Mouse (Mus musculus) forebrain, embryonic 12.5 days (tissue): ENCODE data around the gene Slc52a3. TPM values are rescaled to one million over a fixed set of nuclear protein-coding genes. Genes with fewer than 3 reads are reported as not detected.

Source experiments
- ATAC-seq: fragments of 200-750 bp; cut with Nextera tagmentation; 2 replicates; pipeline ENCODE4 v1.8.0; 2017; ENCODE audit warnings: moderate TSS enrichment; ENCODE audit not compliant: low FRiP score
- H3K27ac ChIP-seq: fragments of 300-500 bp; sonication (generic); 2 replicates; pipeline ENCODE4 v1.5.1; 2016; ENCODE audit warnings: mild to moderate bottlenecking
- H3K27me3 ChIP-seq: fragments of 300-500 bp; sonication (generic); 2 replicates; pipeline ENCODE4 v1.6.1; 2016; ENCODE audit warnings: mild to moderate bottlenecking
- H3K36me3 ChIP-seq: fragments of 300-500 bp; sonication (generic); replicated peaks from 2 replicates; pipeline ENCODE4 v1.6.1; 2016; ENCODE audit warnings: mild to moderate bottlenecking
- H3K4me1 ChIP-seq: fragments of 300-500 bp; sonication (generic); 2 replicates; pipeline ENCODE4 v1.6.1; 2016
- H3K4me2 ChIP-seq: fragments of 300-500 bp; sonication (generic); 2 replicates; pipeline ENCODE4 v1.6.1; 2016; ENCODE audit warnings: mild to moderate bottlenecking, moderate library complexity
- H3K4me3 ChIP-seq: fragments of 300-500 bp; sonication (generic); replicated peaks from 2 replicates; pipeline ENCODE4 v1.5.1; 2016; ENCODE audit warnings: mild to moderate bottlenecking
- H3K9ac ChIP-seq: fragments of 300-500 bp; sonication (generic); 2 replicates; pipeline ENCODE4 v1.6.1; 2016; ENCODE audit warnings: mild to moderate bottlenecking
- H3K9me3 ChIP-seq: fragments of 300-500 bp; sonication (generic); 2 replicates; pipeline ENCODE4 v1.6.1; 2016
- WGBS: fragments of 180-500 bp; shearing (Covaris S2); methylation state at CpG from one replicate; pipeline ENCODE4 v1.1.7; 2016; 5-methylcytosine and 5-hydroxymethylcytosine counted together
- polyA plus RNA-seq: library from polyadenylated mRNA; unstranded; fragments of >200 nt; fragmentation: Nextera tagmentation; extraction: Ambion mirVana; gene quantifications from 2 replicates; pipeline ENCODE4 v1.2.1, GENCODE M21; 2016

The Slc52a3 gene
- polyA plus RNA-seq: 0.54 and 0.78 TPM in 2 replicates

- peaks cover 72% of the 10 kb centered on the region for H3K27me3 ChIP-seq
- H3K9ac ChIP-seq: no peak within 1 kb of the TSS
- ATAC-seq: peak; percentile 50; the same call in 1 of the 2 replicates
- no peak within 1 kb of the TSS for H3K27ac ChIP-seq
- H3K4me1 ChIP-seq: peaks cover 16% of the 10 kb centered on the region
- no peaks in the 10 kb centered on the region for H3K36me3 ChIP-seq
- H3K4me3 ChIP-seq: no peak within 1 kb of the TSS; the same call in 1 of the 2 replicates
- no peaks in the 10 kb centered on the region for H3K9me3 ChIP-seq
- 6% methylated on average over 35 of the region's 35 CpGs for WGBS
- 0 out of 2 replicates have a peak within 1 kb of the TSS, but pooled peaks have one; percentile 13 for H3K4me2 ChIP-seq
Measured at GRCm38 (mm10) chr2:151996229-151997189, at the start of gene Slc52a3. Gene Slc52a3, plus strand, starts transcription at chr2:151996511.

- 95% methylated on average over 2 of the region's 2 CpGs for WGBS
- ATAC-seq: no peak
- Histone ChIP-seq H3K27me3 (0 out of 2 replicates have a peak, but pooled peaks cover 4% of the 10 kb centered on the region), H3K9ac (no peak overlapping the region), H3K4me1 (no peaks in the 10 kb centered on the region), H3K36me3 (no peaks in the 10 kb centered on the region), H3K27ac (no peak overlapping the region), H3K4me2 (no peak overlapping the region), H3K4me3 (no peak overlapping the region), H3K9me3 (no peaks in the 10 kb centered on the region)
Measured at GRCm38 (mm10) chr2:151947617-151948016, 48.7 kb upstream of the Slc52a3 start.

GRCm38 (mm10) chr2:151948311-151948710 lies 48.0 kb upstream of the Slc52a3 start:
- Histone ChIP-seq H3K4me3 (no peak overlapping the region), H3K4me2 (no peak overlapping the region), H3K4me1 (no peaks in the 10 kb centered on the region), H3K27ac (no peak overlapping the region), H3K27me3 (no peaks in the 10 kb centered on the region), H3K9me3 (no peaks in the 10 kb centered on the region), H3K9ac (no peak overlapping the region), H3K36me3 (no peaks in the 10 kb centered on the region)
- WGBS: 89% methylated on average over 7 of the region's 7 CpGs
- ATAC-seq: no peak

GRCm38 (mm10) chr2:151949082-151949774 lies 47.1 kb upstream of the Slc52a3 start:
- H3K4me1 ChIP-seq: no peaks in the 10 kb centered on the region
- no peak for ATAC-seq
- H3K4me3 ChIP-seq: no peak overlapping the region
- 59% methylated on average over 2 of the region's 2 CpGs for WGBS
- H3K36me3 ChIP-seq: no peaks in the 10 kb centered on the region
- H3K9ac ChIP-seq: no peak overlapping the region
- no peak overlapping the region for H3K4me2 ChIP-seq
- H3K27me3 ChIP-seq: no peaks in the 10 kb centered on the region
- H3K27ac ChIP-seq: no peak overlapping the region
- no peaks in the 10 kb centered on the region for H3K9me3 ChIP-seq

GRCm38 (mm10) chr2:151953665-151954064 lies 42.6 kb upstream of the Slc52a3 start:
- H3K36me3 ChIP-seq: no peaks in the 10 kb centered on the region

GRCm38 (mm10) chr2:151956500-151957137 lies 39.7 kb upstream of the Slc52a3 start:
- ATAC-seq: no peak
- H3K27ac ChIP-seq: no peak overlapping the region
- H3K9me3 ChIP-seq: no peaks in the 10 kb centered on the region
- peaks cover 7% of the 10 kb centered on the region for H3K4me1 ChIP-seq
- no peak overlapping the region for H3K9ac ChIP-seq
- H3K36me3 ChIP-seq: no peaks in the 10 kb centered on the region
- 87% methylated on average over 4 of the region's 4 CpGs for WGBS
- H3K4me3 ChIP-seq: no peak overlapping the region
- H3K4me2 ChIP-seq: no peak overlapping the region
- H3K27me3 ChIP-seq: no peaks in the 10 kb centered on the region

More at GRCm38 (mm10) chr2:151953665-151954064, 42.6 kb upstream of the Slc52a3 start:
- Histone ChIP-seq H3K9ac (no peak overlapping the region), H3K9me3 (no peaks in the 10 kb centered on the region), H3K4me1 (no peaks in the 10 kb centered on the region; the same call in 1 of the 2 replicates), H3K4me3 (no peak overlapping the region), H3K27ac (no peak overlapping the region), H3K27me3 (no peaks in the 10 kb centered on the region), H3K4me2 (no peak overlapping the region)
- 90% methylated on average over 8 of the region's 8 CpGs for WGBS
- no peak for ATAC-seq

GRCm38 (mm10) chr2:151959274-151959673 lies 37.0 kb upstream of the Slc52a3 start:
- WGBS: 49% methylated on average over 5 of the region's 5 CpGs
- Histone ChIP-seq H3K4me1 (peaks cover 32% of the 10 kb centered on the region), H3K27me3 (no peaks in the 10 kb centered on the region), H3K4me3 (no peak overlapping the region), H3K9ac (no peak overlapping the region), H3K36me3 (no peaks in the 10 kb centered on the region), H3K4me2 (no peak overlapping the region), H3K27ac (no peak overlapping the region), H3K9me3 (no peaks in the 10 kb centered on the region)
- ATAC-seq: no peak

GRCm38 (mm10) chr2:151961284-151962196 lies 34.8 kb upstream of the Slc52a3 start:
- Histone ChIP-seq H3K4me3 (no peak overlapping the region), H3K36me3 (no peaks in the 10 kb centered on the region), H3K4me2 (no peak overlapping the region), H3K9me3 (no peaks in the 10 kb centered on the region), H3K27me3 (no peaks in the 10 kb centered on the region), H3K27ac (no peak overlapping the region), H3K9ac (no peak overlapping the region), H3K4me1 (peaks cover 47% of the 10 kb centered on the region)
- WGBS: 43% methylated on average over 9 of the region's 9 CpGs
- no peak for ATAC-seq

GRCm38 (mm10) chr2:151962474-151962873 lies 33.8 kb upstream of the Slc52a3 start:
- ATAC-seq: no peak; the same call in 1 of the 2 replicates
- H3K4me3 ChIP-seq: no peak overlapping the region
- H3K4me1 ChIP-seq: peaks cover 56% of the 10 kb centered on the region
- no peak overlapping the region for H3K9ac ChIP-seq
- no peak overlapping the region for H3K27ac ChIP-seq
- H3K27me3 ChIP-seq: no peaks in the 10 kb centered on the region
- no peaks in the 10 kb centered on the region for H3K9me3 ChIP-seq
- no peak overlapping the region for H3K4me2 ChIP-seq
- WGBS: 54% methylated on average over 10 of the region's 10 CpGs
- no peaks in the 10 kb centered on the region for H3K36me3 ChIP-seq

GRCm38 (mm10) chr2:151963319-151963718 lies 33.0 kb upstream of the Slc52a3 start:
- Histone ChIP-seq H3K9me3 (no peaks in the 10 kb centered on the region), H3K9ac (no peak overlapping the region), H3K36me3 (no peaks in the 10 kb centered on the region; the same call in 1 of the 2 replicates), H3K4me2 (no peak overlapping the region), H3K4me1 (peaks cover 65% of the 10 kb centered on the region), H3K27ac (no peak overlapping the region), H3K4me3 (no peak overlapping the region), H3K27me3 (no peaks in the 10 kb centered on the region)
- no peak for ATAC-seq
- 82% methylated on average over 5 of the region's 5 CpGs for WGBS

- no peak for ATAC-seq
- Histone ChIP-seq H3K36me3 (peaks cover 6% of the 10 kb centered on the region), H3K4me2 (peak overlapping the region; percentile 1; the same call in 1 of the 2 replicates), H3K9ac (no peak overlapping the region), H3K27ac (peak overlapping the region; percentile 68), H3K4me1 (peaks cover 72% of the 10 kb centered on the region), H3K9me3 (no peaks in the 10 kb centered on the region), H3K4me3 (no peak overlapping the region), H3K27me3 (no peaks in the 10 kb centered on the region)
- 2% methylated on average over 9 of the region's 9 CpGs for WGBS
Measured at GRCm38 (mm10) chr2:151964052-151964451, 32.3 kb upstream of the Slc52a3 start.
